Mouse (Mus musculus) CH12.LX (cell line): ENCODE measurements around the gene 0610012G03Rik. TPM values are rescaled to one million over a fixed set of nuclear protein-coding genes. Genes with fewer than 3 reads are reported as not detected.
A peak's percentile ranks its signal among the peaks of the same experiment; 100 is the strongest.

ENCODE experiments used
- DNase-seq: peaks from one replicate; pipeline ENCODE4 v3.0.0-alpha.2; 2013; ENCODE audit errors: extremely low read depth
- H3K27ac ChIP-seq: 2 replicates; pipeline ENCODE4 v1.5.1; 2012; ENCODE audit warnings: low read depth, mild to moderate bottlenecking, control low read depth, moderate library complexity; ENCODE audit not compliant: insufficient read depth
- H3K27me3 ChIP-seq: replicated peaks from 2 replicates; pipeline ENCODE3; 2012; ENCODE audit warnings: inconsistent platforms
- H3K36me3 ChIP-seq, 2 experiments: replicated peaks in 1 of 2; 2 replicates each; pipeline versions ENCODE3 to v1.6.1; 2012; ENCODE audit warnings: inconsistent platforms in 1 of 2, low read length in 1 of 2, mild to moderate bottlenecking in 1 of 2, mixed read lengths in 1 of 2, moderate library complexity in 1 of 2; ENCODE audit not compliant: control insufficient read depth in 1 of 2, insufficient read depth in 1 of 2
- H3K4me1 ChIP-seq, 2 experiments: 2 replicates each; pipeline ENCODE4 v1.6.1; 2012; ENCODE audit warnings: inconsistent platforms in 1 of 2, moderate library complexity in 1 of 2; ENCODE audit not compliant: insufficient read depth in 2 of 2, control insufficient read depth in 1 of 2
- H3K4me2 ChIP-seq: 2 replicates; pipeline ENCODE4 v1.6.1; 2012; ENCODE audit warnings: low read depth, mild to moderate bottlenecking, control low read depth; ENCODE audit not compliant: poor library complexity, insufficient read depth, severe bottlenecking
- H3K4me3 ChIP-seq, 3 experiments: fragments of 150-350 bp in 1 of 3; sonication (generic) in 1 of 3; replicated peaks in 1 of 3; 2 replicates each; pipeline versions ENCODE3 to v1.5.1; 2011 to 2012; ENCODE audit warnings: low read depth in 2 of 3, low read length in 2 of 3, mild to moderate bottlenecking in 2 of 3, moderate library complexity in 2 of 3, control low read depth in 1 of 3, improper control_type of control experiment in 1 of 3, inconsistent platforms in 1 of 3, mixed read lengths in 1 of 3; ENCODE audit not compliant: poor library complexity in 1 of 3
- H3K79me2 ChIP-seq: replicated peaks from 2 replicates; pipeline ENCODE4 v1.6.1; 2012; ENCODE audit warnings: mild to moderate bottlenecking, moderate library complexity; ENCODE audit not compliant: control insufficient read depth, poor library complexity, insufficient read depth, severe bottlenecking; ENCODE audit errors: extremely low read depth
- H3K9ac ChIP-seq: 2 replicates; pipeline ENCODE4 v1.6.1; 2012; ENCODE audit warnings: low read depth, mild to moderate bottlenecking, control low read depth, moderate library complexity; ENCODE audit not compliant: insufficient read depth
- H3K9me3 ChIP-seq: replicated peaks from 2 replicates; pipeline ENCODE3; 2012; ENCODE audit warnings: low read length, inconsistent platforms, mixed read lengths
- BHLHE40 ChIP-seq: IDR thresholded peaks from 2 replicates; pipeline ENCODE4 v1.6.1; 2011; ENCODE audit warnings: mild to moderate bottlenecking, low read depth, low read length, improper control_type of control experiment
- CHD2 ChIP-seq: IDR thresholded peaks from 2 replicates; pipeline ENCODE4 v1.6.1; 2011; ENCODE audit warnings: low read length, improper control_type of control experiment
- CTCF ChIP-seq, 2 experiments: IDR thresholded peaks in 1 of 2; conservative IDR thresholded peaks in 1 of 2; 2 replicates each; pipeline ENCODE4 v1.5.1; 2011 to 2012; ENCODE audit warnings: low read depth in 2 of 2, low read length in 2 of 2, improper control_type of control experiment in 1 of 2, inconsistent platforms in 1 of 2, mild to moderate bottlenecking in 1 of 2, moderate library complexity in 1 of 2
- E2F4 ChIP-seq: IDR thresholded peaks from 2 replicates; pipeline ENCODE4 v1.6.1; 2011; ENCODE audit warnings: low read depth, low read length, improper control_type of control experiment; ENCODE audit not compliant: insufficient replicate concordance
- JUND ChIP-seq: conservative IDR thresholded peaks from 2 replicates; pipeline ENCODE4 v1.6.1; 2011; ENCODE audit warnings: low read depth, low read length, improper control_type of control experiment
- KAT2A ChIP-seq: IDR thresholded peaks from 2 replicates; pipeline ENCODE4 v1.6.1; 2012; ENCODE audit warnings: low read length, improper control_type of control experiment, inconsistent platforms; ENCODE audit not compliant: insufficient replicate concordance
- MAZ ChIP-seq: IDR thresholded peaks from 2 replicates; pipeline ENCODE4 v1.6.1; 2012; ENCODE audit warnings: low read depth, mild to moderate bottlenecking, inconsistent platforms, low read length, improper control_type of control experiment, moderate library complexity
- MYC ChIP-seq: IDR thresholded peaks from 2 replicates; pipeline ENCODE4 v1.6.1; 2011; ENCODE audit warnings: low read depth, mild to moderate bottlenecking, improper control_type of control experiment, low read length
- POLR2A ChIP-seq: IDR thresholded peaks from 2 replicates; pipeline ENCODE4 v1.6.1; 2011; ENCODE audit warnings: low read depth, mild to moderate bottlenecking, improper control_type of control experiment, low read length
- POLR2AphosphoS2 ChIP-seq: IDR thresholded peaks from 2 replicates; pipeline ENCODE4 v1.6.1; 2011; ENCODE audit warnings: low read depth, low read length, improper control_type of control experiment
- RCOR1 ChIP-seq: conservative IDR thresholded peaks from 2 replicates; pipeline ENCODE4 v1.6.1; 2012; ENCODE audit warnings: low read depth, mild to moderate bottlenecking, inconsistent platforms, low read length, improper control_type of control experiment
- TBP ChIP-seq: conservative IDR thresholded peaks from 2 replicates; pipeline ENCODE4 v1.6.1; 2011; ENCODE audit warnings: low read depth, low read length, improper control_type of control experiment
- UBTF ChIP-seq: IDR thresholded peaks from 2 replicates; pipeline ENCODE4 v1.6.1; 2012; ENCODE audit warnings: low read depth, mild to moderate bottlenecking, inconsistent platforms, low read length, improper control_type of control experiment, moderate library complexity
- USF1 ChIP-seq: IDR thresholded peaks from 2 replicates; pipeline ENCODE4 v1.6.1; 2014; ENCODE audit warnings: low read depth, mild to moderate bottlenecking, inconsistent platforms, low read length, improper control_type of control experiment
- ZKSCAN1 ChIP-seq: IDR thresholded peaks from 2 replicates; pipeline ENCODE4 v1.6.1; 2012; ENCODE audit warnings: low read depth, inconsistent platforms, low read length, improper control_type of control experiment, borderline replicate concordance
- ZMIZ1 ChIP-seq: IDR thresholded peaks from 2 replicates; pipeline ENCODE4 v1.6.1; 2012; ENCODE audit warnings: low read depth, mild to moderate bottlenecking, inconsistent platforms, low read length, improper control_type of control experiment
- dilution Hi-C: fragments of 300-500 bp; cut with MboI; formaldehyde crosslinking; loops from 2 replicates; pipeline ENCODE4 v1.14.3; 2020; ENCODE audit warnings: low sequenced_read_pairs; ENCODE audit not compliant: extremely low pct_unique_long_range_greater_than_20kb, extremely low pct_ligation_motif_present
- in situ Hi-C: fragments of 300-500 bp; cut with MboI; formaldehyde crosslinking; loops from 3 replicates; pipeline ENCODE4 v1.14.3; 2019; ENCODE audit warnings: low sequenced_read_pairs, low pct_ligation_motif_present, low pct_unique_long_range_greater_than_20kb, mixed read lengths
- polyA plus RNA-seq: library from polyadenylated mRNA; unstranded; fragments of >175 nt; gene quantifications from 2 replicates; pipeline ENCODE4 v1.2.1, GENCODE M21; 2012; ENCODE audit warnings: low read depth; ENCODE audit not compliant: insufficient read length
- total RNA-seq, 2 experiments: library from RNA; depleted of rRNA; stranded (reverse); fragments of 300-350 nt in 1 of 2; fragments of >200 nt in 1 of 2; gene quantifications; 2 replicates each; pipeline ENCODE4 v1.2.3; 2012 to 2014

The 0610012G03Rik gene
- total and polyA plus RNA-seq, 3 experiments = 29.4 to 48.0 (median 38.0) TPM

- dilution Hi-C loops = no loop called here
- no peak for DNase-seq
- in situ Hi-C loops = no loop called here
- Histone ChIP-seq H3K4me3 (peak within 1 kb of the TSS in 1 of 3 experiments; percentile 21), H3K9ac (no peak within 1 kb of the TSS), H3K4me2 (no peak within 1 kb of the TSS), H3K36me3 (peaks cover 9 to 68% of the 10 kb centered on the region in 2 experiments)
- TF ChIP-seq UBTF (no peak), USF1 (no peak), ZKSCAN1 (no peak), JUND (no peak)
- TF ChIP-seq, all 38 proteins: peak for 0
- peaks cover 75% of the 10 kb centered on the region for H3K9me3 ChIP-seq
- H3K4me1 ChIP-seq = peaks cover 1 to 22% of the 10 kb centered on the region in 2 experiments; a peak in 3 of 4 replicates
- no peaks in the 10 kb centered on the region for H3K27me3 ChIP-seq
- H3K79me2 ChIP-seq = no peaks in the 10 kb centered on the region
- no peak within 1 kb of the TSS for H3K27ac ChIP-seq
These were observed 14.3 kb downstream of the 0610012G03Rik start, which contains the start of gene Pigz for GRCm38 (mm10) chr16:31933751-31934549. TSS of gene Pigz (plus strand) at chr16:31933851.

DNA sequence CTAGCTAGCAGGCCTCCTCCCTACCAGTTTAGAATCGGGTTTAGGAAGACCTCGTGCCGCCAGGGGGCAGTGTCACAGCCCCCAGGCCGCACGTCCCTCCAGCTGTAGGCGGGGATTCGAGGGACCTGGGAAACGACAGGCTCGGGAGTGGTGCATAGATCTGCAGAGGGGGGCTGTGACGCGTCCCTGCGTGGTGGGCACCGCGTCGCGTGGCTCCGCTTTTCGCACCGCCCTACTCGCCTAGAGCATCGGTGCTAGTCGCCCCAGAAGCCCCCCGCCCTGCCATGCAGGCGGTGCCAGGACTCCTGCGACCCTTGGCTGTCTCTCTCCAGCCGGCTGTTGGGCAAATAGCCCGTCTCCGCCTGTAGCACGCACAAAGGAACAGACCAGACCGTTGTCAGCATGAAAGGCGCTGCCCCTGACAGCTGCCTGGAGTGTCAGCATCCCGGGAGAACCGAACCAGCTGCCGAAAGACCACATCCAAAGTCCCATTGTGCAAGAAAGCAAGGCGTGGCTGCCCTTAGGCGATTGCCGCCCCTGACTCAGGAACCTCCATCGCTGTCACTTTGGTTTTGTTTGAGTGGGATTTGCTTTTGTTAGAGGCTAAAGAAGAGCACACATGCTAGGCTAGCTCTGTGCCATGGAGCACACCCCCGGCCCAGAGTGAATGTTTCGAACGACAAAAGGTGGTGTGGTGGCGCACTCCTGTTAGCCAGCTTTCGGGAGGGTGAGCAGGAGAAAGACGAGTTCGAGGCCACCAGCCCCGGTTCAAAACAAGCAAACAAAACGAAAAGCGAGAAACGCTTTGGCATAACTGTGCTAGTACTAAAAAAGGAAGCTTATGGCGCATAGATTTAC, 15.2 kb downstream of the 0610012G03Rik start:
- no peak for DNase-seq
- no peak for TF ChIP-seq ZMIZ1
- TF ChIP-seq CTCF (conservative IDR thresholded peaks at IDR 0.05 in 1 of 2, IDR thresholded peaks at IDR 0.05 in 1 of 2; ENCODE audit: low read depth in 2 of 2, low read length in 2 of 2) = no peak
- no peak for TF ChIP-seq MYC
- no peak for TF ChIP-seq E2F4
- TF ChIP-seq CHD2 = no peak
- no peak for TF ChIP-seq RCOR1
- no peak for TF ChIP-seq POLR2AphosphoS2
- no peak for TF ChIP-seq BHLHE40
- TF ChIP-seq TBP = no peak
- no peak for TF ChIP-seq POLR2A
- TF ChIP-seq MAZ = no peak
- TF ChIP-seq KAT2A = no peak
- H3K9ac ChIP-seq = no peak overlapping the region
- no peak overlapping the region for H3K4me2 ChIP-seq
- H3K79me2 ChIP-seq = no peaks in the 10 kb centered on the region
- H3K27ac ChIP-seq = no peak overlapping the region
- in situ Hi-C loops = no loop called here
- H3K4me1 ChIP-seq = peaks cover 3 to 24% of the 10 kb centered on the region in 2 experiments; a peak in 3 of 4 replicates
- peak overlapping the region in 1 of 3 experiments; percentile 21 for H3K4me3 ChIP-seq
- peaks cover 78% of the 10 kb centered on the region for H3K9me3 ChIP-seq
- peaks cover 9 to 76% of the 10 kb centered on the region in 2 experiments for H3K36me3 ChIP-seq
- dilution Hi-C loops = no loop called here
- no peaks in the 10 kb centered on the region for H3K27me3 ChIP-seq
